Mouse (Mus musculus) thymus, postnatal 14 days (tissue): ENCODE measurements at regions not wholly inside any gene's neighbourhood (a gene's known extent, or its start where the extent isn't known, plus 50 kb on each side); places are given as distances from the start of the nearest gene placed in this dataset.
A peak's percentile ranks its signal among the peaks of the same experiment; 100 is the strongest.
"Not testable (repeated sequence)": the region's sequence is repeated elsewhere in the genome, so short reads cannot be mapped to it uniquely, and the experiment has no call there.

Experiments used
- DNase-seq: peaks from one replicate; pipeline ENCODE4 v3.0.0; 2021

DNA sequence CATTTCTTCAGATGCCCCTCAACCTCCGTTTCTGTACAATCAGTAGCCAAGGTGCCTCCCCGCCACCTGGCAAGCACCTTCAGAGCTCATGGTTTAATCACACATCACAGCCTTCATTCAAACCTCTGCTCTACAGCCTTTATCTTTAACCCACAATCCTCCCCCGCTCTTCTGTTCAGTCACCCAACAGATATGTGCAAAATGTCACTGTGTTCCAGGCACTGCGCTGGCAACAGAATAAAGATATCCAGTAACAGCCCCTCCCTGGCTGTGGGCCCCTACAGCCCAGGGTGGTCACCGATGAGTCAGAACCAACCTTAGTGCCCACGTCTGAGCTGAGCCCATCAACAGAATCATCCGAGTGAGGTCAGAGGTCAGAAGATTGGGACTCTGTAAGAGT lies 54.3 kb upstream of the Ddr1 start:
- DNase-seq = no peak

DNA sequence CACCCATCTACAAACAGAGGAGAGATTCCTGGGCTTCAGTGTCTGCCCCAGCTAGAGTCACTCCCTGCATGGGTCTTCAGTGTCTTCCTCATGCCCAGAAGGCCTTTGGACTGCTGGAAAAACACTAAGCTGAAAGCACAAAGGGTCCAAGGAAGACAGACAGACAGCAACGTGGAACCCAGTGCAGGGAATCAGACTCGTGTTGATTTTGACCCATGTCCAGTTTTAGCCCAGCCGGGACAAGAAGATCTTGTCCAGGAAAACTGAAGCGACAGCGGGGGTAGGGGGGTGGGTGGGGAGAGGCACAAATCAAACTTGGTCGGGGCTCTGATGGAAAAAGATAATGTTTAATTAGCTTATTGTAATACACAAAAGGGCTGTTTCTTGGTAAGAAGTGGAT lies 55.3 kb upstream of the Ddr1 start:
- no peak for DNase-seq

DNA sequence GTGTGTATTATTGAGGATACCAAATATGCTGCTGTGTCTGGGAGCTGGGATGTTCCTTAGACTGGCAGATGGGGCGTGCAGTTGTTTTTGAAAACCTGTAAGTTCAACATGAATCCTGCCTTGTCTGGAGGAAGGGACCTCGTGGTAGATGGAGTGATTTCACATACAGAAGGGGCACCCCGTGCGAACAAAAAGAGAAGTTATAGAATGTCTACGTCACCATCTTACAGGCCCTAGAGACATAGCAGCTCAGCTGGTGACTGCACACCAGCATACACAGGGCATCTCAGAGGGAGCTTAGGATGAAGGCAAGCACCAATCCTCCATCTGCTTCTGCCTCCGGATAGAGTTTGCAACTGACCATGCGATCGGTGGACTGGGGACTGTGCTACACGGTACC lies 58.2 kb upstream of the Ddr1 start:
- no peak for DNase-seq

DNA sequence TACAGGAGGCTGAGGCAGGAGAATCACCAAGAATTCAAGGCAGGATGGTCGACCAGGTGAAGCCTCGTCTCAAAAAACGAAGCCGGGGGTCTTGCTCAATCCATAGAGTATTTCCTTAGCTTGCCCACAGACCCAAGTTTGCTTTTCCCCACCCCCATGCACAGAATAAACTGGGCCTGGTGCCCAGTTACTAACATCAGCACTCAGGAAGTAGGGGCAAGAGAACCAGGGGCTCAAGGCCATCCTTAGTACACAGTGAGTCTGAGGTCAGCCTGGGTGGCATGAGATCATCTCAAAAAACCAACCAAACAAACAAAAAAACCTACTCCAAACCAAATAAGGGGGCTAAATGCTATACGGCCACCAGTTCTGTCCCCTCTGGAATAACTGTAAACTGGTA lies 58.4 kb upstream of the Ier3 start:
- no peak for DNase-seq

DNA sequence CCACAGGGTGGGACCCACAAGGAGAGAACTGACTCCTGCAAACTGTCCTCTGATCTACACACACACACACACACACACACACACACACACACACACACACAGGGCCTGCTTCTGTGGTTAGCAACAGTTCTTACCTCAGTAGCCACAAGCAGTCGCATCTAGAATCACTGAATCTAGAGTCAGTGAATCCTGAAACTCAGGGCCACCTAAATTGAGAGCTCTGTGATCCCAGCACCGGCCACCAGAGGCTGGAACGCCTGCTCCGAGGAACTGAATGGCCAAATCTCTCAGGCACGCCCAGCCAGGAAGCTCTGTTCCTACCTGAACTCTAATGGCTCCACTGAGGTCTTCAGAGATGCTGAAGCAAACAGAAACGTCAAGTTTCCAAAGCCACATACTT lies 57.6 kb upstream of the Ier3 start:
- peak; percentile 55 for DNase-seq

DNA sequence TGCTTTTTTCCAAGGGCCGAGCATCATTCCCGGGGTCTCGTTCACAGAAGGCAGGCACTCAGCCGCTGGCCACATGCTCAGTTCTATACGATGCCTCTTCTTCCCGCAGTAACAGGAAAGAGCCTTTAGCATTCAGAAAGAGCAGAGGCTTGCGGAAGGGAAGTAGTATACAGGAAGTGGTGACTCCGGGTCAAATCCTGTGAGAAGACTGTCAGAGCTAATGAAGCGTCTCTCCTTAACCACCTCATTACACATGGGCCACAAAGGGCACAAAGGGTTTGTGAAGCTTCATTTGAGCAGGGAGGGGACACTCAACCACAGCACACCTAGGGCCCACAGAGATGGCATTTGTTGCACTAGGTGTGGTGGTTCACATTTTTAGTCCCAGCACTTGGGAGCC lies 55.1 kb upstream of the Ier3 start:
- DNase-seq = peak; percentile 54

DNA sequence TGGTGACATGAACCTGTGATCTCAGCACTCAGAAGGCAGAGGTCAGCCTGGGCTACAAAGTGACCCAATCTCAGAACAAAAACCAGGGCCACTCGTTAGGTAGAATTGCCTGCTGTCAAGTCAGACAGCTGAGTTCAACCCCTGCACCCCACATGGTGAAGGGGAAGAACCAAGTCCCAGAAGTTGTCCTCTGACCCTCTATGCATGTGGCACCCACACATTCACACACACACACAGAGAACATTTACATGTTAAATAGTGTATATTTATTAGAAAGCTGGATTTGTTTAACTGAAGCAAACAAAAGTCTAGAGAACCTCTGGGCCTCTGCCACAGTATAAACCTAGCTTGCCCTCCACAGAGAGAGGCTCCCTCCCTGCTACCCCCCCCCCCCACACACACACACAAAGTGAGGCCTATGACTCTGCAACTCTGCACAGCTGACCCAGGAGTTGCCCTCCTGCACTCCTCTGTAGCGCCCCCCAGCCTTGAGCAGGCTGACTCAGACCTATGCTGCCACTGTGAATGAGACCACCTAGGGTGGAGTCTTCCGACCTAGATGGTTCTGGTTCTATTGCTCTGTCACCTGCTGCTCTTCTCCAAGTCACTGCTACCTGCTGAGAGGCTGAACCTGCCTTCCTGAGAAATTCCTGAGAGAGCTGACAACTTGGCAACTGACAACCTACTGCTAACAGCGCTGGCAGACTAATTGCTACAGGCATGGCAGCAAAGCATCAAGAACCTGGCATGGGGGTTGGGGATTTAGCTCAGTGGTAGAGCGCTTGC lies 52.1 kb upstream of the Ier3 start:
- DNase-seq = no peak

DNA sequence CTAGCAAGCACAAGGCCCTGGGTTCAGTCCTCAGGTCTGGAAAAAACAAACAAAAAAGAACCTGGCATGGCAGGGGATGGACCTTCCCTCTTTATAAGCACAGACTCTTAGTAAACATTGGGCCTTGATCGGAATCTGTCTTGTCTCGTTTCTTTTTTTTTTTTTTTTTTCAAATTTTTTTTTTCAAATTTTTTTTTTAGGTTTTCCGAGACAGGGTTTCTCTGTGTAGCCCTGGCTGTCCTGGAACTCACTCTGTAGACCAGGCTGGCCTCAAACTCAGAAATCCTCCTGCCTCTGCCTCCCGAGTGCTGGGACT lies 51.6 kb upstream of the Ier3 start:
- not testable (repeated sequence) for DNase-seq

DNA sequence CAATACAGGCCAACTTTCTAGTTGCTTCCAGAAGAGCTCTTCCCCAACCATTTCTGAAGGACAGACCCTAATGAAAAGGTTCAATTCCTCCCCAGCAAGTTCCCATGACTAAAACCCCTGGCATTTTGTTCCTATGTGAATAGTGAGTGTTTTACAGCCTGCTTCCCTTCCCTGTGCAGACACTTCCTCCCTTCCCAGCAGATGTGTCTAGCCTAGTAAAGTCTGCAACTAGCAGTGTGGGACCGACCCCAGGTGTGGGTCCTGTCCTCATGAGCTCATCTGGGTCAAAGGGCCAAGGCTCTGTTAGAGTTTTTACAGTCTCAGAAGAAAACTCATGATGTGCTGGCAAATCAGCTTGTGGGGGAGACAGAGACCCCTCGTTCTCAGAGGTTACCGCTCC lies 50.9 kb upstream of the Ier3 start:
- no peak for DNase-seq

DNA sequence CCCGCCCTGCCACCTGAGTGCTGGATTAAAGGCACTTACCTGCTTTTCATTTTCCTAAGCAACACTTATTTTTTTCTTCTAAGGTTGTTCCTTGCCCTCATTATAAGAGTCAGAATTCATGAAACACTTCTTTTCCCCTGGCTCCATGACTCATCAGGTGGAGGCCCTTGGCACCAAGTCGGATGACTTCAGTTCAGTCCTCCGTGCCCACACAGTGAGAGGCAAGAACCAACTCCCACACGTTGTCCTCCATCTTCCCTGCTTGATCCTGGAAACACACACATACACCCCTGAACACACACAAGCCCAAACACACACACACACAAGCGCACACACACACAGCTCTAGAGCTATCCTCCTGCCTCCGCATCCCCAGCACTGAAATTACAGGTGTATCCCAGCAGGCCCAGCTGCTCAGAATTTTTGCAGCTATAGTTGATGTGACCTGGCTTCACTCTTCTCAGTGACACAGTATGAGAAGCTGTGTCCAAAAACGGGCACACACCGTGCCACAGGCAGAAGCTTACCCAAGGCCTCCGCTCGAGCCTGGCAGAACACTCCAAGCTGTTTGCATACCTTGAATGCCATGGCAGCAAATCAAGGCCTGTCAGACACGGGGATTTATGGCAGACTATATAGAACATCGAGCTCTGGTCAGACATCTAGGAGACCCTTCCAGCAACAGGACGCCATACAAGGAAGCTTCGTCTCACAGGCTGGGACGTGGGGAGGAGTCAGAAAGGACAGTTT lies 49.7 kb upstream of the Ier3 start:
- DNase-seq = no peak
